In the genomic region with DNA sequence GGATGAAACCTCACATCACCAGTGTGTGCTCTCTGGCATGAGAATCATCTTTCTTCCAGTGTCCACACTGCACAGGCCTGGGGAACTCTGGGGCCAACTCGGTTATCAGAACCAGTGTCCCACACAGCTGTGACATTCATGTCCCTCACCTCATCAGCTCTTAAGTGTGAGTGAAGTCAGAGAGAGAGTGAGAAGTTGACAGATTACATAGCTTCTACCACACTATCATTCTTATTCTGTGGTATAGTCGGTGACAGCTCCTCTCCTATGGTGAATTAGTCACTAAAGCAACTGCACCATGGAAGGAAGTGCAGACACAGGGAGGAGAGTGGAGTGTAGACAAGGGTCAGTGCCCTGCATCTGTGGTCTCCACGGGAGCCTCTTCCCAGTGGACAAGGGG, we compare ENCODE assay signal across 13 mouse cellular contexts. TPM values are rescaled to one million over a fixed set of nuclear protein-coding genes. Genes with fewer than 3 reads are reported as not detected.
DNase-seq lines count a peak whose midpoint lies in the region; ATAC-seq and TF ChIP-seq lines count a peak whose summit lies in the region.
"Not testable (repeated sequence)": the region's sequence is repeated elsewhere in the genome, so short reads cannot be mapped to it uniquely, and the experiment has no call there.
"Had no signal": no experiment of that assay in that cellular context is flagged by ENCODE, and none has a peak within 500 bp of the region (broad histone marks: within the 10 kb centered on the region; RNA-seq: fewer than 3 reads in every experiment).

No protein-coding gene starts in this region.

- not testable (repeated sequence) for H3K79me2 ChIP-seq in liver, adult 2 months (ENCODE audit: control insufficient read depth, insufficient read depth, low read length)

- H3K36me3 ChIP-seq in heart, postnatal 0 days (replicated peaks; ENCODE audit: control insufficient read depth, insufficient read depth, low read length); liver, adult 2 months (ENCODE audit: control insufficient read depth, insufficient read depth, low read length): not testable (repeated sequence)

- TF ChIP-seq POLR2A in liver, adult 2 months (IDR thresholded peaks at IDR 0.05; ENCODE audit: extremely low read depth, insufficient read depth, low read length): not testable (repeated sequence)

- 0 out of 2 replicates have a peak, but pooled peaks have one; percentile 29 for ATAC-seq in common myeloid progenitor, adult 5-6 weeks (replicated peaks; ENCODE audit: low read depth, poor library complexity, severe bottlenecking)
- not testable (repeated sequence) for ATAC-seq in heart, postnatal 0 days (ENCODE audit: insufficient read depth, low read depth)

- peaks cover 18% of the 10 kb centered on the region for H3K27me3 ChIP-seq in heart, postnatal 0 days (ENCODE audit: control insufficient read depth, insufficient read depth, low read length)
- not testable (repeated sequence) for H3K27me3 ChIP-seq in liver, adult 2 months (ENCODE audit: control insufficient read depth, insufficient read depth, low read length)

- H3K9me3 ChIP-seq in heart, postnatal 0 days (replicated peaks; ENCODE audit: control insufficient read depth, low read length): not testable (repeated sequence)

- not testable (repeated sequence) for H3K4me2 ChIP-seq in heart, postnatal 0 days (ENCODE audit: low read depth, low read length)

- TF ChIP-seq CTCF in heart, postnatal 0 days (IDR thresholded peaks at IDR 0.05; ENCODE audit: low read depth); liver, adult 2 months (IDR thresholded peaks at IDR 0.05; ENCODE audit: low read depth, low read length): not testable (repeated sequence)

- not testable (repeated sequence) for H3K27ac ChIP-seq in heart, postnatal 0 days (ENCODE audit: low read depth)
- H3K27ac ChIP-seq in liver, adult 2 months (replicated peaks; ENCODE audit: insufficient read depth, low read depth, low read length): peak overlapping the region; percentile 74; the same call in 1 of the 2 replicates

- not testable (repeated sequence) for H3K9ac ChIP-seq in heart, postnatal 0 days (replicated peaks; ENCODE audit: low read depth, low read length); liver, adult 2 months (ENCODE audit: low read depth, low read length)

- not testable (repeated sequence) for H3K4me1 ChIP-seq in heart, postnatal 0 days (ENCODE audit: control insufficient read depth, insufficient read depth); liver, adult 2 months (ENCODE audit: control insufficient read depth, insufficient read depth, low read length)

- H3K4me3 ChIP-seq in heart, postnatal 0 days (ENCODE audit: low read depth, low read length); liver, adult 2 months (ENCODE audit: insufficient read depth, low read depth, low read length): not testable (repeated sequence)

- 31% methylated on average over 3 of the region's 3 CpGs for WGBS in heart, postnatal 0 days
- WGBS in liver, adult 2 months: 65% methylated on average over 3 of the region's 3 CpGs

- DNase-seq in NIH3T3 (ENCODE audit: low read depth): peak; percentile 28
- DNase-seq in heart, postnatal 0 days (ENCODE audit: low spot score): peak; percentile 5
- DNase-seq in liver, adult 2 months (ENCODE audit: extremely low read depth, low read depth, low spot score): not testable (repeated sequence)

- TF ChIP-seq EP300 in heart, postnatal 0 days (IDR thresholded peaks at IDR 0.05; ENCODE audit: low read depth): not testable (repeated sequence)

RNA-seq across cellular contexts. Expression of gene H2-Q10, which starts 1.0 kb away (rescaled TPM):
- total RNA-seq in common myeloid progenitor, adult 5-6 weeks (2017): 0.37 TPM in 1 of 2 replicates, not detected in the other
- total RNA-seq in heart, postnatal 0 days (2014; rRNA removed; ENCODE audit: low replicate concordance): not detected in 2 replicates
- 0.10 and 0.11 TPM in 2 replicates for polyA plus RNA-seq in heart, postnatal 0 days (2015; fragmentation: Nextera tagmentation; extraction: Ambion mirVana)
- 1,696 and 1,845 TPM in 2 replicates for total RNA-seq in liver, adult 2 months (2014; rRNA removed)
- polyA plus RNA-seq in liver, adult 2 months (2012; rRNA removed): 3,073 and 3,421 TPM in 2 replicates
- polyA plus RNA-seq: G1E had no signal

RNA-seq across cellular contexts. Expression of gene H2-Q7, which starts 30.0 kb away (rescaled TPM):
- 68.1 and 79.8 TPM in 2 replicates for total RNA-seq in common myeloid progenitor, adult 5-6 weeks (2017)
- total RNA-seq in heart, postnatal 0 days (2014; rRNA removed; ENCODE audit: low replicate concordance): not detected in 2 replicates
- polyA plus RNA-seq in heart, postnatal 0 days (2015; fragmentation: Nextera tagmentation; extraction: Ambion mirVana): 1.1 TPM in 2 replicates
- 40.7 and 56.7 TPM in 2 replicates for total RNA-seq in liver, adult 2 months (2014; rRNA removed)
- polyA plus RNA-seq in liver, adult 2 months (2012; rRNA removed): 58.1 and 212 TPM in 2 replicates

RNA-seq across cellular contexts. Expression of gene Pou5f1, which starts 36.9 kb away (rescaled TPM):
- total RNA-seq in common myeloid progenitor, adult 5-6 weeks (2017): not detected in 2 replicates
- total RNA-seq in heart, postnatal 0 days (2014; rRNA removed; ENCODE audit: low replicate concordance): not detected in 2 replicates
- polyA plus RNA-seq in heart, postnatal 0 days (2015; fragmentation: Nextera tagmentation; extraction: Ambion mirVana): not detected in 2 replicates
- not detected in 2 replicates for total RNA-seq in liver, adult 2 months (2014; rRNA removed)
- not detected in 2 replicates for polyA plus RNA-seq in liver, adult 2 months (2012; rRNA removed)
- total RNA-seq: adrenal gland, adult 2 months had no signal
- polyA plus RNA-seq: adrenal gland, adult 2 months; brain, embryonic 14.5 days; cerebellum, adult 2 months; embryonic facial prominence, embryonic 11.5 days; embryonic facial prominence, embryonic 13.5 days; embryonic facial prominence, embryonic 15.5 days; forebrain, embryonic 14.5 days; forebrain, embryonic 16.5 days; G1E had no signal

RNA-seq across cellular contexts. Expression of gene H2-Q6, which starts 44.3 kb away (rescaled TPM):
- total RNA-seq in common myeloid progenitor, adult 5-6 weeks (2017): 78.6 and 82.7 TPM in 2 replicates
- 0.19 and 1.8 TPM in 2 replicates for total RNA-seq in heart, postnatal 0 days (2014; rRNA removed; ENCODE audit: low replicate concordance)
- 0.26 TPM in 2 replicates for polyA plus RNA-seq in heart, postnatal 0 days (2015; fragmentation: Nextera tagmentation; extraction: Ambion mirVana)
- 11.4 and 13.2 TPM in 2 replicates for total RNA-seq in liver, adult 2 months (2014; rRNA removed)
- 18.2 and 40.0 TPM in 2 replicates for polyA plus RNA-seq in liver, adult 2 months (2012; rRNA removed)

RNA-seq across cellular contexts. Expression of gene Tcf19, which starts 47.7 kb away (rescaled TPM):
- 10.5 and 10.9 TPM in 2 replicates for total RNA-seq in common myeloid progenitor, adult 5-6 weeks (2017)
- 58.8 and 68.0 TPM in 2 replicates for total RNA-seq in heart, postnatal 0 days (2014; rRNA removed; ENCODE audit: low replicate concordance)
- polyA plus RNA-seq in heart, postnatal 0 days (2015; fragmentation: Nextera tagmentation; extraction: Ambion mirVana): 21.3 and 23.3 TPM in 2 replicates
- total RNA-seq in liver, adult 2 months (2014; rRNA removed): 1.9 and 4.0 TPM in 2 replicates
- 2.7 and 3.1 TPM in 2 replicates for polyA plus RNA-seq in liver, adult 2 months (2012; rRNA removed)

Comparison
In these comparisons a context has a peak if more than half of its experiments do, and no peak if none do; other contexts are left out.
1. RNA of gene H2-Q10, which starts 1.0 kb away (total RNA-seq): 1,696 to 1,845 TPM in liver, adult 2 months; 0.37 TPM in common myeloid progenitor, adult 5-6 weeks and not detected in heart, postnatal 0 days; every median in the first group is over 1,000 times any median in the second.
2. RNA of gene H2-Q7, which starts 30.0 kb away (total RNA-seq): 68.1 to 79.8 TPM in common myeloid progenitor, adult 5-6 weeks and 40.7 to 56.7 TPM in liver, adult 2 months; not detected in heart, postnatal 0 days; every median in the first group is over 10 times any median in the second.